Mouse (Mus musculus): ENCODE data around the gene Epha7. TPM values are rescaled to one million over a fixed set of nuclear protein-coding genes. Genes with fewer than 3 reads are reported as not detected.

The Epha7 gene
- polyA plus RNA-seq, 1 experiment = 0.94 TPM

DNA sequence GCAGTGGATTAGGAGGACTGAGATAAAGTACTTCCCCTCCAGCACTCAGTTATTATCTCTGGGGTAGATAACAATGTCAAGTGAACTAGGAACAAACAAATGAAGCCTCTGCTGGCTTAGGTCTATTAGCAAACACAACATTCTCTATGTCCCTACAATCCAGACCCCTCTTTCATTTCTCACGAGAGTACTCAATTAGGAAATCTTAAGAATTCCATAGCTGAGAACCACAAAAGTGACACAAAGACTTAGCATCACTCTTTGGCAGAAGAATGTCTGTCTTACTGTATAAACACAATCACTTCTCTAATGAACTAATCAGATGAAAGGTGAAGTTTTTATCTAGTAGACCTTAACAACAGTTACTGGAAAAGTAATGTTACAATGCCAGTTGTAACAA is 10.7 kb downstream of the Epha7 start:
- Histone ChIP-seq H3K79me2 (ENCODE audit: control insufficient read depth, insufficient read depth) (no peaks in the 10 kb centered on the region), H3K36me3 (ENCODE audit: control insufficient read depth, insufficient read depth) (no peaks in the 10 kb centered on the region), H3ac (ENCODE audit: control insufficient read depth, insufficient read length) (no peak overlapping the region), H3K4me3 (no peak overlapping the region), H3K27me3 (ENCODE audit: control insufficient read depth, insufficient read depth, insufficient read length) (no peaks in the 10 kb centered on the region), H3K4me2 (ENCODE audit: low read depth) (no peak overlapping the region)
- TF ChIP-seq REST (IDR thresholded peaks at IDR 0.05; ENCODE audit: insufficient read depth, insufficient read length) (no peak), MYOG (IDR thresholded peaks at IDR 0.05; ENCODE audit: control insufficient read depth in 1 of 3, insufficient read depth in 1 of 3, insufficient read length in 2 of 3, low read depth in 2 of 3) (no peak), TCF3 (IDR thresholded peaks at IDR 0.05; ENCODE audit: insufficient read length, low read depth) (no peak), CEBPB (IDR thresholded peaks at IDR 0.05; ENCODE audit: insufficient read depth, poor library complexity, severe bottlenecking) (no peak)

GRCm38 (mm10) chr4:28824616-28825015 is 11.7 kb downstream of the Epha7 start:
- no peaks in the 10 kb centered on the region for H3K79me2 ChIP-seq (ENCODE audit: control insufficient read depth, insufficient read depth)
- H3K4me2 ChIP-seq (ENCODE audit: low read depth) = no peak overlapping the region
- no peak for TF ChIP-seq CEBPB (IDR thresholded peaks at IDR 0.05; ENCODE audit: insufficient read depth, poor library complexity, severe bottlenecking)
- TF ChIP-seq MAX (IDR thresholded peaks at IDR 0.05; ENCODE audit: low read depth) = no peak
- no peak for TF ChIP-seq SRF (IDR thresholded peaks at IDR 0.05; ENCODE audit: control insufficient read depth, insufficient read length, low read depth)
- no peak for TF ChIP-seq MYOG (IDR thresholded peaks at IDR 0.05; ENCODE audit: control insufficient read depth in 1 of 3, insufficient read depth in 1 of 3, insufficient read length in 2 of 3, low read depth in 2 of 3)
- no peaks in the 10 kb centered on the region for H3K36me3 ChIP-seq (ENCODE audit: control insufficient read depth, insufficient read depth)
- H3ac ChIP-seq (ENCODE audit: control insufficient read depth, insufficient read length) = no peak overlapping the region
- no peak overlapping the region for H3K4me3 ChIP-seq
- H3K27me3 ChIP-seq (ENCODE audit: control insufficient read depth, insufficient read depth, insufficient read length) = no peaks in the 10 kb centered on the region

- H3K4me2 ChIP-seq (ENCODE audit: low read depth) = no peak overlapping the region
- TF ChIP-seq REST (IDR thresholded peaks at IDR 0.05; ENCODE audit: insufficient read depth, insufficient read length) = no peak
- TF ChIP-seq CEBPB (IDR thresholded peaks at IDR 0.05; ENCODE audit: insufficient read depth, poor library complexity, severe bottlenecking) = no peak
- no peaks in the 10 kb centered on the region for H3K27me3 ChIP-seq (ENCODE audit: control insufficient read depth, insufficient read depth, insufficient read length)
- no peaks in the 10 kb centered on the region for H3K36me3 ChIP-seq (ENCODE audit: control insufficient read depth, insufficient read depth)
- no peak overlapping the region for H3ac ChIP-seq (ENCODE audit: control insufficient read depth, insufficient read length)
- no peaks in the 10 kb centered on the region for H3K79me2 ChIP-seq (ENCODE audit: control insufficient read depth, insufficient read depth)
- H3K4me3 ChIP-seq = no peak overlapping the region
Measured at GRCm38 (mm10) chr4:28837669-28838068, 24.7 kb downstream of the Epha7 start.

GRCm38 (mm10) chr4:28846311-28846710 is 33.4 kb downstream of the Epha7 start:
- Histone ChIP-seq H3ac (ENCODE audit: control insufficient read depth, insufficient read length) (no peak overlapping the region), H3K4me2 (ENCODE audit: low read depth) (no peak overlapping the region), H3K79me2 (ENCODE audit: control insufficient read depth, insufficient read depth) (no peaks in the 10 kb centered on the region), H3K36me3 (ENCODE audit: control insufficient read depth, insufficient read depth) (no peaks in the 10 kb centered on the region), H3K27me3 (ENCODE audit: control insufficient read depth, insufficient read depth, insufficient read length) (no peaks in the 10 kb centered on the region), H3K4me3 (no peak overlapping the region)
- no peak for TF ChIP-seq REST (IDR thresholded peaks at IDR 0.05; ENCODE audit: insufficient read depth, insufficient read length)
- TF ChIP-seq MYOD1 (IDR thresholded peaks at IDR 0.05; ENCODE audit: control insufficient read depth in 1 of 3, insufficient read length in 2 of 3, low read depth in 2 of 3) = no peak
- no peak for TF ChIP-seq E2F4 (IDR thresholded peaks at IDR 0.05; ENCODE audit: insufficient read depth)
- TF ChIP-seq POLR2AphosphoS2 (IDR thresholded peaks at IDR 0.05; ENCODE audit: insufficient read length, low read depth) = no peak

- no peak for TF ChIP-seq MAX (IDR thresholded peaks at IDR 0.05; ENCODE audit: low read depth)
- TF ChIP-seq E2F4 (IDR thresholded peaks at IDR 0.05; ENCODE audit: insufficient read depth) = no peak
- TF ChIP-seq MYOD1 (IDR thresholded peaks at IDR 0.05; ENCODE audit: control insufficient read depth in 1 of 3, insufficient read length in 2 of 3, low read depth in 2 of 3) = no peak
- TF ChIP-seq REST (IDR thresholded peaks at IDR 0.05; ENCODE audit: insufficient read depth, insufficient read length) = no peak
- TF ChIP-seq SRF (IDR thresholded peaks at IDR 0.05; ENCODE audit: control insufficient read depth, insufficient read length, low read depth) = no peak
- TF ChIP-seq USF1 (IDR thresholded peaks at IDR 0.05; ENCODE audit: low read depth) = no peak
- TF ChIP-seq POLR2A (IDR thresholded peaks at IDR 0.05; ENCODE audit: insufficient read length, low read depth) = no peak
- TF ChIP-seq MYOG (IDR thresholded peaks at IDR 0.05; ENCODE audit: control insufficient read depth in 1 of 3, insufficient read depth in 1 of 3, insufficient read length in 2 of 3, low read depth in 2 of 3) = no peak
- Histone ChIP-seq H3K27me3 (ENCODE audit: control insufficient read depth, insufficient read depth, insufficient read length) (no peaks in the 10 kb centered on the region), H3K36me3 (ENCODE audit: control insufficient read depth, insufficient read depth) (no peaks in the 10 kb centered on the region), H3K4me2 (ENCODE audit: low read depth) (no peak overlapping the region), H3ac (ENCODE audit: control insufficient read depth, insufficient read length) (no peak overlapping the region), H3K4me3 (no peak overlapping the region), H3K79me2 (ENCODE audit: control insufficient read depth, insufficient read depth) (no peaks in the 10 kb centered on the region)
Measured at GRCm38 (mm10) chr4:28850388-28850787, 37.5 kb downstream of the Epha7 start.

DNA sequence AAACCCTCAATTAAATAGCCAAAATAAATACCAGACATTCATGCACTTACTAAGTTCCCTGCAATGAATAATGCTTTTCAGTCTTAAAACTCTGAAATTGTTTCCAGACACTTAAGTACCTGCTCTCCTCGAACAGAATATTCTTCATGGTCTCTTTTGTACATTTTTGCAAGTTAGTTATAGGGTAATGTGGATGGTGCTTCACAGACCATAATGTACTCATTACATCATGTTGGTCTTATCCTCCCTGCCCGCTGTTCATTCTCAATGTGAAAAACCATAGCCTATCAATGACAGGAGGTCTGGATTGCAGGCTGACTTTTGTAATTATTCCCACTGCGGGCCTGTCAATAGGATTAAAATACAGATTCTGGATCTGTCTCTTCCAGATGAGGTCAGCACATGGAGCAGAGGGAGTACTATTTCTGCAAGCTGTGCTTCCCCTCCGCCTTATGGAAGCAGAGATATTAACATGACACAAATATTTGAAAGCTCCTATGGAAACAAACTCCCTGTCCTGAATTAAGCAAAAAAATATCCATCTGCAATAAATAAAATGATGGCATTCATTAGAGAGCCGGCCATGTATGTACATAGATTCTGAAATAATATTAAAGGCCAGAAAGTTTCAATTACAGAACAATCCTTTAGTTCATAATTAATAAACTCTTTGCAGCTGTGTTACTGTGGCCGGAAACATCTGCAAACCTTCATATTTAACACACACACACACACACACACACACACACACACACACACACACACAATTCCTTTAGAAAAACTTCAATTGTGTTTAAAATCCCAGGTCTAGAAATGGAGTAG is 50.1 kb downstream of the Epha7 start:
- Histone ChIP-seq H3K79me2 (ENCODE audit: control insufficient read depth, insufficient read depth) (no peaks in the 10 kb centered on the region), H3K4me2 (ENCODE audit: low read depth) (no peak overlapping the region), H3ac (ENCODE audit: control insufficient read depth, insufficient read length) (no peak overlapping the region), H3K27me3 (ENCODE audit: control insufficient read depth, insufficient read depth, insufficient read length) (no peaks in the 10 kb centered on the region), H3K4me3 (no peak overlapping the region), H3K36me3 (ENCODE audit: control insufficient read depth, insufficient read depth) (no peaks in the 10 kb centered on the region)
- TF ChIP-seq MAX (IDR thresholded peaks at IDR 0.05; ENCODE audit: low read depth) (no peak), POLR2A (IDR thresholded peaks at IDR 0.05; ENCODE audit: insufficient read length, low read depth) (no peak), REST (IDR thresholded peaks at IDR 0.05; ENCODE audit: insufficient read depth, insufficient read length) (no peak), POLR2AphosphoS2 (IDR thresholded peaks at IDR 0.05; ENCODE audit: insufficient read length, low read depth) (no peak), MYOG (IDR thresholded peaks at IDR 0.05; ENCODE audit: control insufficient read depth in 1 of 3, insufficient read depth in 1 of 3, insufficient read length in 2 of 3, low read depth in 2 of 3) (no peak), USF1 (IDR thresholded peaks at IDR 0.05; ENCODE audit: low read depth) (no peak), MYOD1 (IDR thresholded peaks at IDR 0.05; ENCODE audit: control insufficient read depth in 1 of 3, insufficient read length in 2 of 3, low read depth in 2 of 3) (no peak), TCF3 (IDR thresholded peaks at IDR 0.05; ENCODE audit: insufficient read length, low read depth) (no peak), TCF12 (IDR thresholded peaks at IDR 0.05; ENCODE audit: insufficient read depth, poor library complexity, severe bottlenecking) (no peak), SRF (IDR thresholded peaks at IDR 0.05; ENCODE audit: control insufficient read depth, insufficient read length, low read depth) (no peak), E2F4 (IDR thresholded peaks at IDR 0.05; ENCODE audit: insufficient read depth) (no peak), CEBPB (IDR thresholded peaks at IDR 0.05; ENCODE audit: insufficient read depth, poor library complexity, severe bottlenecking) (no peak)

Measured in myocyte (in vitro differentiated cells).